Mouse (Mus musculus) right cerebral cortex, postnatal 4 days (tissue): ENCODE measurements around the gene Sebox.

Experiments used
- DNase-seq: peaks from one replicate; pipeline ENCODE4 v3.0.0-alpha.2; 2022

Gene Sebox

GRCm38 (mm10) chr11:78536690-78537084, 33.4 kb downstream of the Sebox start:
- no peak for DNase-seq

GRCm38 (mm10) chr11:78540358-78540757, 37.1 kb downstream of the Sebox start:
- DNase-seq = no peak

GRCm38 (mm10) chr11:78544449-78545111, 41.3 kb downstream of the Sebox start:
- DNase-seq = no peak

GRCm38 (mm10) chr11:78545181-78545580, 41.9 kb downstream of the Sebox start:
- DNase-seq = no peak

GRCm38 (mm10) chr11:78547718-78548460, 44.6 kb downstream of the Sebox start:
- no peak for DNase-seq

GRCm38 (mm10) chr11:78549491-78549987, 46.3 kb downstream of the Sebox start:
- no peak for DNase-seq

- peak; percentile 92 for DNase-seq
Observed at GRCm38 (mm10) chr11:78550168-78551058, 47.2 kb downstream of the Sebox start, which contains the start of gene Tmem97. Gene Tmem97 (minus strand): TSS chr11:78550777.

- no peak for DNase-seq
Observed at GRCm38 (mm10) chr11:78551059-78551398, 47.8 kb downstream of the Sebox start.
